Comparison of ENCODE assay signal across 9 mouse cellular contexts in the genomic region with DNA sequence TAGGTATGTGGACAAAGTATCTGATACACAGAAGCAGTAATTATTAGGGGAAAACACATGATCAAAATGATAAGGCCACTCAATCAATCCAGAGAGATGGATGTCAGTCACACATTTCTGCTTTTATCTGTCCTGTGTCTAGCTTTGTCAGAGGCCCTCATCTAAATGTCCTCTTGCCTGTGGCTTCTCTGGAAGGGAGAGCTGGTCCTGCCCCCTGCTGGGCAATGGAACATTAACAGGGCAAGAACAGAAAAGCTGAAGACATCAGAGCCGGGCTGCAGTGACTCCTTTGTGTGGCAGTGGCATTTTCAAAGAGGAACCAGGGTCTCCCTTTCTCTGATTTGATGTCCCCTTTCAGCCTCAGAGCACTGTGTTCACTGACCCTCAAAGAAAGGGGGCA.
A peak's percentile ranks its signal among the peaks of the same experiment; 100 is the strongest.
DNase-seq lines count a peak whose midpoint lies in the region; ATAC-seq and TF ChIP-seq lines count a peak whose summit lies in the region.
"Had no signal": no experiment of that assay in that cellular context is flagged by ENCODE, and none has a peak within 500 bp of the region (broad histone marks: within the 10 kb centered on the region; RNA-seq: fewer than 3 reads in every experiment).

No protein-coding gene starts in this region.

- intact Hi-C loops in gastrocnemius, adult 2 months (cut with DNase I) = loop anchor here (5.0 kb wide), 1 partner anchor 297 kb away; no protein-coding TSS in a partner anchor
- intact Hi-C loops in gastrocnemius, postnatal 36 days (cut with DNase I) = loop anchor here (5.0 kb wide), 2 partner anchors 297 to 397 kb away; no protein-coding TSS in a partner anchor

- TF ChIP-seq CTCF in gastrocnemius, adult 2 months (IDR thresholded peaks at IDR 0.05) = peak; percentile 61

- peak; percentile 35; the same call in 1 of the 2 replicates for ATAC-seq in megakaryocyte, adult 5-6 weeks (ENCODE audit: poor library complexity, severe bottlenecking)
- ATAC-seq in megakaryocyte-erythroid progenitor cell, adult 5-6 weeks (replicated peaks; ENCODE audit: low FRiP score, low TSS enrichment, poor library complexity, severe bottlenecking) = no peak

- DNase-seq in gastrocnemius, adult 2 months = no peak
- DNase-seq in gastrocnemius, postnatal 36 days = no peak
- DNase-seq in thymus, postnatal 4 days = peak; percentile 29
- DNase-seq in thymus, postnatal 14 days = no peak
- peak; percentile 53 for DNase-seq in embryo, embryonic 9.5 days (ENCODE audit: extremely low spot score)
- peak; percentile 52 to 79 for DNase-seq in layer of hippocampus, adult 18-20 months (ENCODE audit: low spot score in 2 of 2)

- no peak overlapping the region for H3K4me3 ChIP-seq in gastrocnemius, adult 2 months
- H3K4me3 ChIP-seq: midbrain, embryonic 12.5 days had no signal

- no peak overlapping the region for H3K27ac ChIP-seq in gastrocnemius, adult 2 months
- H3K27ac ChIP-seq: midbrain, embryonic 12.5 days had no signal

Comparison
In these comparisons a context has a peak if more than half of its experiments do, and no peak if none do; other contexts are left out.
1. DNase-seq: peak in thymus, postnatal 4 days (single experiment), embryo, embryonic 9.5 days (single experiment) and layer of hippocampus, adult 18-20 months (2 of 2); none in gastrocnemius, adult 2 months (single experiment), gastrocnemius, postnatal 36 days (0 of 2) and thymus, postnatal 14 days (single experiment).